Mouse (Mus musculus) bone marrow macrophage, adult 2 months (primary cell): Measurements from ENCODE around the gene Oprm1. TPM values are rescaled to one million over a fixed set of nuclear protein-coding genes. Genes with fewer than 3 reads are reported as not detected.

Experiments
- H3K27ac ChIP-seq: 2 replicates; pipeline ENCODE4 v1.5.1; 2012; ENCODE audit warnings: low read depth, low read length; ENCODE audit not compliant: insufficient read depth
- H3K4me1 ChIP-seq: 2 replicates; pipeline ENCODE4 v1.6.1; 2012; ENCODE audit warnings: low read length; ENCODE audit not compliant: control insufficient read depth, insufficient read depth
- H3K4me3 ChIP-seq: 2 replicates; pipeline ENCODE4 v1.5.1; 2012; ENCODE audit warnings: mild to moderate bottlenecking, low read length, moderate library complexity; ENCODE audit not compliant: insufficient read depth
- CTCF ChIP-seq: IDR thresholded peaks from 2 replicates; pipeline ENCODE4 v1.5.1; 2012; ENCODE audit warnings: low read depth, mild to moderate bottlenecking, low read length, moderate library complexity
- POLR2A ChIP-seq: IDR thresholded peaks from 2 replicates; pipeline ENCODE4 v1.6.1; 2012; ENCODE audit warnings: mild to moderate bottlenecking, low read depth, low read length, borderline replicate concordance
- polyA plus RNA-seq: library from polyadenylated mRNA; stranded (reverse); fragments of >200 nt; gene quantifications from 2 replicates; pipeline ENCODE4 v1.2.4, GENCODE M21; 2012; ENCODE audit not compliant: missing spikeins, insufficient read depth, insufficient read length

The Oprm1 gene
- polyA plus RNA-seq, 1 experiment, result not detected

GRCm38 (mm10) chr10:7054560-7055205 lies 296.4 kb downstream of the Oprm1 start:
- TF ChIP-seq POLR2A (no peak), CTCF (no peak)
- H3K4me1 ChIP-seq, result peaks cover 8% of the 10 kb centered on the region
- no peak overlapping the region for H3K4me3 ChIP-seq
- H3K27ac ChIP-seq, result no peak overlapping the region

DNA sequence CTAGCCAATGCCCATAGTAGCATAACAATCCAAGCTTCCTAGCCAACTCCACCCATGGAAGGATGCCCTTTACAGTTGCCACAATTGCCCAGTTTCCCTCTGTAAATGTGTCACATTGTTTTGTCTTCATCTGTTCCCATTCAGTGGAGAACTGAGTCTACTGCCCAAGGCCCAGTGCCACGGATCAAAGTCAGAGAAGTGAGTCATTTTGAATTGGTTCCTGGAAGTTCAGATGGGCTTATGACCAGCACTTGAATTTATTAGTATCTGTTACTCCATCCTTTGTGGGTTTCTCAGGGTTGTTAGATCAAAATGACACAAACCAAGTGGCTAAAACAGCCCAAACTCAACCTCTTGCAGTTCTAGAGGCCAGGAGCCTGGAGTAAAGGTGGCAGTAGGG lies 299.2 kb downstream of the Oprm1 start:
- Histone ChIP-seq H3K4me1 (peaks cover 7% of the 10 kb centered on the region), H3K27ac (no peak overlapping the region), H3K4me3 (no peak overlapping the region)
- no peak for TF ChIP-seq CTCF
- no peak for TF ChIP-seq POLR2A

DNA sequence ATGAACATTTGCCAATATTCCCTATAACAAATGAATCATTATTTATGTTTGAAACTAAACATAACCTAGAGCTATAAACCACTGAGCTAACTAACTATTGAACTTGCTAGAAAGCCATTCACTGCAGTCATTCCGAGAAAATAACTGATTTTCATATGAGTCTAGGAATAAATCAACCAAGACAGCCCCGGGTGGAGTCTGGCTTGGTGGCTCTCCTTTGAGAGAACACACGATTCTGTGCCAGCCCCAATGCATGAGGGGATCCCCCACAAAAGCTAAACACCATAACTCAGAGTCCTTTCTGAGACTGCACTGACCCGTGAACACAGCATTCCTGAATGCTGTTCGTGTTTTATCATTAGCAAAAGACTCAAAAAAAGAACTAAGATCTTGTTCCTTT lies 302.0 kb downstream of the Oprm1 start:
- Histone ChIP-seq H3K27ac (no peak overlapping the region), H3K4me1 (peaks cover 21% of the 10 kb centered on the region), H3K4me3 (no peak overlapping the region)
- TF ChIP-seq CTCF, result no peak
- TF ChIP-seq POLR2A, result no peak

DNA sequence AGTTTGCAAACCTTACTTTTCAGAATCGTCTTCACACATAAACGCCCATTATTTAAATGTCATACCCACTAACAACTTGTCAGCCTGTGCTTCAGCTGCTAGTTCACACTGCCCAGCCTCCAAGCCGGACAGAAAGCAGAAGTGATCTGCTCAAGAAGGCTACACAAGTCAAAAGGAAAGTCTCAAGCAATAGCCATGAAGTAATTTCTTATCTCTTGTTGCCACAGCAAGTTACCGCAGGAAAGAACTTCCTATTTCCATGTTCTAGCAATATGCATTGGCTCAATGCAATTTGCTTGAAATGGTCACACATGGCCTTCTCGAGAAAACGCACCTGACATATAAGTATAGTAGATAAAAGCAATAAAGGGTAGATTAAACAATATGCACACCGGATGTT lies 304.7 kb downstream of the Oprm1 start:
- Histone ChIP-seq H3K27ac (peak overlapping the region; percentile 33; the same call in 1 of the 2 replicates), H3K4me3 (no peak overlapping the region), H3K4me1 (peaks cover 21% of the 10 kb centered on the region)
- TF ChIP-seq CTCF, result no peak
- no peak for TF ChIP-seq POLR2A

DNA sequence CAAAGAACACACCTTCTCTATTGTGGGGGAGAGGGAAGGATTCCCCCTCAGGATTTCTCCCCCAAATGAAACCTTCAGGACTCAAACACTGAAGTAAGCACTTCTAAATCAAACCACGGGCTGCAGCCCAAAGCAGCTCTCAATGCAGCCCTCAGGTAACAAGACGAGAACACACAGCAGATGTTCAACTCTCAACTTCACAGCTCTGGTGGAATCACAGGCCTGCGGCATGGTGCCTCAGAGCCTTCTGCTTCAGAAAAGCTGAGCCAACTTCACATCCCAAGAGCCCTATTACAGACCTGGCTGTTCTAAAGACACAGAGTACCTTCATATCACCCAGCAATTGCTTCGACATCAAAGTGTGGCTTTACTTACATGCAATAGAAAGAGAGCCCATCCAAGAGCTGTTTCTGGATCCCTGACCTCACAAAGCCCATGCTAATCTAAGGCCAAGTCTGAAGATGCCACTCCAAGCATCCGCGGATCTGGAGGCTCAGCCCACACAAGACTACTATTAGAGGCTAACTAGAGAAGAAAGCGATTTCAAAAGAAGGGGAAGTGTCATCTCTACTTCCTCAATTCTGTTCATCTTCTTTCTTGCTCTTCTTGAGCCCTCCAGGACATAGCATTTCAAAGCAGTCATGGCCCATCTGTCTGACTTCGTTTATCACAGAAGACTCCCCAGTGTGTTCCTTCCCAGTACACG lies 305.6 kb downstream of the Oprm1 start:
- no peak for TF ChIP-seq CTCF
- no peak for TF ChIP-seq POLR2A
- H3K4me3 ChIP-seq, result no peak overlapping the region
- no peak overlapping the region for H3K27ac ChIP-seq
- peaks cover 21% of the 10 kb centered on the region for H3K4me1 ChIP-seq

DNA sequence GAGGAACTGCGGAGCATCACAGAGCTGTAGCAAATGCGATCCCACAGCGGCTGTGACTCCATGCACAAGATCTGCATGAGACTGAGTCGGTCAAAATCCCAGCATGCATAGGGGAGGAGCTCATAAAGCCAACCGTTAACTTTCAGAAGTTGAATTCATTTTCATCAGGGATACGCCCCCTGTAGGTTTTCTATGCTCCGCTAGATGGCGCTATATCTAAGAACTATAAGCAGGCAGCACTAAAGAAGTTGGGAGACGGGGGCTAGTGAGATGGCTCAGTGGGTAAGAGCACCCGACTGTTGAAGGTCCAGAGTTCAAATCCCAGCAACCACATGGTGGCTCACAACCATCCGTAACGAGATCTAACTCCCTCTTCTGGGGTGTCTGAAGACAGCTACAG lies 310.3 kb downstream of the Oprm1 start:
- TF ChIP-seq POLR2A, result no peak
- no peak for TF ChIP-seq CTCF
- peaks cover 9% of the 10 kb centered on the region for H3K4me1 ChIP-seq
- no peak overlapping the region for H3K27ac ChIP-seq
- H3K4me3 ChIP-seq, result no peak overlapping the region

DNA sequence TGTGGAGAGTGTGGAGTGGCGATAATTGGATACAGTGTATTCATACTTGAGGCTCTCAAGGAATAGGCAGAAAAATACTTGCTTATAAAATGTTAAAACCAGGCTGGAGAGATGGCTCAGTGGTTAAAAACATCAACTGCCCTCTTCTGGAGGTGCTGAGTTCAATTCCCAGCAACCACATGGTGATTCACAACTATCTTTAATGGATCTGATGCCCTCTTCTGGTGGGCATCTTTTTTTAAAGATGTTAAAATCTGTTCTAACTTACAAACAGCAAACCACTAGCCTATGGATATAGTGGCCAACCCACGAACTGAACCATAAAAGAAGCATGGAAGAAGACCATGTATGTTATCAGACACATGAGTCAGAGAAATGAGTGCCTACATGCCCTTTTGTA lies 310.8 kb downstream of the Oprm1 start:
- TF ChIP-seq CTCF (no peak), POLR2A (no peak)
- Histone ChIP-seq H3K27ac (no peak overlapping the region), H3K4me3 (no peak overlapping the region), H3K4me1 (peaks cover 5% of the 10 kb centered on the region)

DNA sequence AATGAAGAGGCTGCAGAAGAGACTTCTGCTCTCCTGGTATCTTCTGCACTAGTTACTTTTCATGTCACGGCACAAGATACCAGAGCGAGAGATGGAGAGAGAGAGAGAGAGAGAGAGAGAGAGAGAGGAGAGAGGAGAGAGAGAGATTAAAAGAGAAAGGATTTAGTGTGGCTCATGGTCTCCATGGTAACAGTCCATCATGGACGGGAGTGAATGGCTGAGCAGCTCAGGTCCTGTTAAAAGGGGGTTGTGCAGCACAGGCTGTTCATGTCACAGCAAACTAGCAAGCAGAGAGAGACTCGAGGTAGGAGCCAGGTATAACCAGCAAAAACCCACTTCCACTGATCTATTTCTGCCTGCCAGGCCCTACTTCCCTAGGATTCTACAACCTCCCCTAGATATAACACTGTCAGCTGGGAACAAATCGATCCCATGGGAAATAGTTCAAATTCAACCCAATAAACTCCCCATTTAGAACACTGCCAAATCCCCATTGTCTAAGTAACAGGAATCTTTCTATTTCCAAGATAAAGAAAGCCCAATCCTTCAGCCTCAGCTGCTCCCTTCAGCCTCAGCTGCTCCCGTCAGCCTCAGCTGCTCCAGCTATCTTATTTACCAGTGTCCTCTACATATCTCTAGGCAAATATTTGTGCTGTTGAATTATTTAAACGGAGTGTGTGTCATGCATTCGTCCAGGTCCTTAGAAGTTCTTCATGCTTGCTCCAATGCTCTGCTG lies 312.0 kb downstream of the Oprm1 start:
- H3K4me1 ChIP-seq, result no peaks in the 10 kb centered on the region
- TF ChIP-seq CTCF (no peak), POLR2A (no peak)
- no peak overlapping the region for H3K4me3 ChIP-seq
- no peak overlapping the region for H3K27ac ChIP-seq

DNA sequence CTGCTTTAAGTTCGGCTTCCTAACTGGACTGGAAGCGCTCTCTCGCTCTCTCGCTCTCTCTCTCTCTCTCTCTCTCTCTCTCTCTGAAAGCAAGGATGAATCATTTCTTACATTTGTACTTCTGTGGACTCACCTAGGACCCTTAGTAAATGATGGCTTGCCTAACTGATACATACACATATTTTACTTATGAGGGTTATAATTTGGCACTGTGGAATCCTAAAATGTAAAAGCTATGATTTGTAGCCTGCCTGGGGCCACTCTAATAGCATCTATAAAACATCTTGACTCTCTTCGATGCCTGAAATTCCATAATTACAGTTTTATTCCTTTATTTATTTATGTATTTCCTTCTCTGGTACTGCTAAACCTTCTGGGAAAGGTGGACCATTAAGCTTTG lies 312.6 kb downstream of the Oprm1 start:
- no peaks in the 10 kb centered on the region for H3K4me1 ChIP-seq
- no peak overlapping the region for H3K4me3 ChIP-seq
- TF ChIP-seq CTCF, result no peak
- no peak overlapping the region for H3K27ac ChIP-seq

GRCm38 (mm10) chr10:7074231-7074630 lies 315.9 kb downstream of the Oprm1 start:
- Histone ChIP-seq H3K27ac (no peak overlapping the region), H3K4me1 (no peaks in the 10 kb centered on the region)
- TF ChIP-seq POLR2A, result no peak

More at GRCm38 (mm10) chr10:7074231-7074630, 315.9 kb downstream of the Oprm1 start:
- H3K4me3 ChIP-seq, result no peak overlapping the region
